Mouse (Mus musculus): ENCODE measurements around the gene Rnf41. TPM values are rescaled to one million over a fixed set of nuclear protein-coding genes. Genes with fewer than 3 reads are reported as not detected.

The Rnf41 gene
- polyA plus RNA-seq, 1 experiment = 24.1 TPM

DNA sequence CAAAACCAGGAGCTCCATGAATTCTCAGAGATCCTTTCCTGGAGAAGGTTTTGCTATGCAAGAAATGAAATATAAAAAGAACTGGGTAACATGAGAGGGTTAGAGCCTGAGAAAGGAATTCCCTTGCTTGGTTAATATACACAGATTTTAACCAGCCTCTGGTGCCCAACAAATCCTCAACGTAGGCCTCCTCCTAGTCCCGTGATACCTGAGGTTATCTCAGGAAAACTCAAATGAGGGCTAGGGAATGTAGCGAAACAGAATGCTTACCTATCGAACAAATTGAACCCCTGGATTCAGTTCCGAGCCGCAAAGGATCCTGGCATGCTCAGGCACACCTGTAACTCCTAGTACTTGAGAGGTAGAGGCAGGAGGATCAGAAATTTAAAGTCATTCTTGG is 46.2 kb downstream of the Rnf41 start:
- no peaks in the 10 kb centered on the region for H3K36me3 ChIP-seq (ENCODE audit: control insufficient read depth, insufficient read depth, low read length)
- 96% methylated on average over 6 of the region's 6 CpGs for WGBS
- no peak overlapping the region for H3K4me3 ChIP-seq (ENCODE audit: extremely low read depth, insufficient read depth, insufficient read length)
- H3K27me3 ChIP-seq (ENCODE audit: control insufficient read depth, insufficient read depth, low read length) = no peaks in the 10 kb centered on the region
- peaks cover 6% of the 10 kb centered on the region; the same call in 1 of the 2 replicates for H3K4me1 ChIP-seq (ENCODE audit: control insufficient read depth, insufficient read depth, insufficient read length)
- no peak for TF ChIP-seq CTCF (IDR thresholded peaks at IDR 0.05; ENCODE audit: extremely low read depth, insufficient read depth, insufficient read length, insufficient replicate concordance)
- TF ChIP-seq POLR2A (IDR thresholded peaks at IDR 0.05; ENCODE audit: low read depth, low read length) = no peak
- no peak overlapping the region for H3K27ac ChIP-seq (ENCODE audit: insufficient read depth, low read length)
- no peak for DNase-seq (ENCODE audit: low read depth in 1 of 2, low spot score in 2 of 2)

DNA sequence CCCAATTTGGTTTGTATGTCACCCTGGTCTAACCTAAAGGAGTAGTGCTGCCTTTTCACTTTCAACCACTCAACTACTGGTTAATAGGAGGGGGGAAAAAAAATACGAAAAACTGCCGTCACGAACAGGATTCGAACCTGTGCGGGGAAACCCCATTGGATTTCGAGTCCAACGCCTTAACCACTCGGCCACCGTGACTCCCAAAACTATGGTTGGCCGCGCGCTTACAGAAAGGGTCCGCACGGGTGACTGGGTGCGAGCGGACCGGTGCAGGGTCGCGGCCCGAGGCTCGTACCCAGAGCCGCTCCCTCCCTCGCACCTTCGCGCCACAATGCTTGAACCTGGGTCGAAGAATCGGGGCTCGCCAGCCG is 46.9 kb downstream of the Rnf41 start:
- H3K27me3 ChIP-seq (ENCODE audit: control insufficient read depth, insufficient read depth, low read length) = no peaks in the 10 kb centered on the region
- peak in 1 of 2 experiments; percentile 63 for DNase-seq (ENCODE audit: low read depth in 1 of 2, low spot score in 2 of 2)
- peaks cover 6% of the 10 kb centered on the region; the same call in 1 of the 2 replicates for H3K4me1 ChIP-seq (ENCODE audit: control insufficient read depth, insufficient read depth, insufficient read length)
- WGBS = under 1% methylated on average over 29 of the region's 29 CpGs
- no peak for TF ChIP-seq CTCF (IDR thresholded peaks at IDR 0.05; ENCODE audit: extremely low read depth, insufficient read depth, insufficient read length, insufficient replicate concordance)
- no peak for TF ChIP-seq POLR2A (IDR thresholded peaks at IDR 0.05; ENCODE audit: low read depth, low read length)
- peak overlapping the region; percentile 91 for H3K27ac ChIP-seq (ENCODE audit: insufficient read depth, low read length)
- H3K4me3 ChIP-seq (ENCODE audit: extremely low read depth, insufficient read depth, insufficient read length) = peak overlapping the region; percentile 99
- peaks cover 3% of the 10 kb centered on the region for H3K36me3 ChIP-seq (ENCODE audit: control insufficient read depth, insufficient read depth, low read length)

DNA sequence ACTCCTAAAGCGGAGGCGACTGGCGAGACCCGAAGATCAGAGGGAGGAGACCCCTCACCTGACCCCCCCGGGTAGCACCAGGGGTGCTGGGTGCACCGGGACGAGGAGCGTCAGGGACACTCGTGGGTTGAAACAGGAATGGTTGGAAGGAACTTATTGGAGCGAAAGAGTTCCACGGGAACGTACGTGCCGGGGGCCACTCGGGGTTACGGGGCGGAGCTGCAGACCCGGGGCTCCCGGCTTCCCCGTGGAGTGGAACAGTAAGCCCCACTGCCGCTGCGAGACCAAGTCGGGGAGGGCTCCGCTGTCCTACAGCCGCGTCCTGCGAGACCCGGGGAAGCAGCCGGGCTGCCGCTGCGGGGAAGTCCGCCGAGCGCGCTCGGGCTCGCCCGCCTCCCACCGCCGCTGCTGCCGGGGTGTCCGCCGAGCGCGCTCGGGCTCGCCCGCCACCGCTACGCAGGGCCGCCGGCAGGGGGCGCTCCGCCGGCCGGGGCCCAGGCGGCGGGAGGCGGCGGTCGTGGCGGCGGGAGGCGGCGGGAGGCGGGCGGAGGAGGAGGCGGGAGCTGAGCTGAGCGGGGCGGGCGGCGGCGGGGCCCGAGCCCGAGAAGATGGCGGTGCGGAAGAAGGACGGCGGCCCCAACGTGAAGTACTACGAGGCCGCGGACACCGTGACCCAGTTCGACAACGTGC is 47.4 kb downstream of the Rnf41 start, which contains the start of gene Smarcc2:
Gene Smarcc2, plus strand, starts transcription at position 530 of the 690 bp plus-strand sequence.
- Histone ChIP-seq H3K27ac (ENCODE audit: insufficient read depth, low read length) (peak within 1 kb of the TSS; percentile 96), H3K36me3 (ENCODE audit: control insufficient read depth, insufficient read depth, low read length) (peaks cover 5% of the 10 kb centered on the region), H3K4me3 (ENCODE audit: extremely low read depth, insufficient read depth, insufficient read length) (peak within 1 kb of the TSS; percentile 99), H3K4me1 (ENCODE audit: control insufficient read depth, insufficient read depth, insufficient read length) (peaks cover 6% of the 10 kb centered on the region; the same call in 1 of the 2 replicates), H3K27me3 (ENCODE audit: control insufficient read depth, insufficient read depth, low read length) (no peaks in the 10 kb centered on the region)
- peak in 1 of 2 experiments; percentile 83 for DNase-seq (ENCODE audit: low read depth in 1 of 2, low spot score in 2 of 2)
- WGBS = 3% methylated on average over 71 of the region's 86 CpGs
- TF ChIP-seq CTCF (IDR thresholded peaks at IDR 0.05; ENCODE audit: extremely low read depth, insufficient read depth, insufficient read length, insufficient replicate concordance) = peak; percentile 37; the same call in 1 of the 2 replicates
- TF ChIP-seq POLR2A (IDR thresholded peaks at IDR 0.05; ENCODE audit: low read depth, low read length) = peak; percentile 52; the same call in 1 of the 2 replicates

DNA sequence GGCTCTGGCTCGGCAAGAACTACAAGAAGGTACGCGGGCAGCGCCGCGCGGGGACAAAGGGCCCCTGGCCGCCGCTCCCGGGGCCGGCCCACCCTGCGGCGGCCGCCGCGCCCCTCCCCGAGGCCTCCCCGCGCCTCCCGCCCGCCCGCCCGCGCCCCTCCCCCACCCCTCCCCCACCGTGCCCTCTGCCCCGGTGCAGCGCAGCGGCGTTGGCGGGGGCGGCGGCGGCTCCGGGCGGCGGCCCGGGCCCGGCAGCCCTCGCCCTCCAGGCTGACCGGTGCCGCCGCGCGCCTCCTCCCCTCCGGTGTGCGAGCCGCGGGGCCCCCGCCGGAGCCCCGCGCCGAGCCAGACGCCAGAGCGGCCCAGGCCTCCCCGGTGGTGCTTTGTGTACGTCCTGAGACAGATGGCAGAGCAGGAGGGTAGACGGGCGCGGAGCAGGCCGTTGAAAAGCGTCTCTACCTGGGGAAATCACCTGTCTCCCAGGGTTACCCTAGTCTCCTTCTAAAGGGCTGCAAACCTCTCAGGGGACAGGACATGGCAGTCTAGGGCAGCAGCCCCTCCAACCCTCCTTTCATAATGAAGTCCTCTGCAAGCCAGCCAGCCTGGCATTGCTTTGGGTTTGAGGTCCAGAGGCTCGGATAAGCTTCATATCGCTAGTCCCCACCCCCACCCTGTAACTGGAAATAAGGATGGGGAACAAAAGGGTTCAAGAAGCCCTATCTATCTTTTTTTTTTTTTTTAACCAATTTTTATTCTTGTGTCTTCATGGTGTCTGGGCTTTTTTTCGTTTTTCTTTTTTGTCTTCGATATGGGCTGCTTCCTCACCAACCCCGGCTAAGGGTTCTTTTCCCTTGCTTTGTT is 48.2 kb downstream of the Rnf41 start:
- Histone ChIP-seq H3K36me3 (ENCODE audit: control insufficient read depth, insufficient read depth, low read length) (peaks cover 8% of the 10 kb centered on the region), H3K27me3 (ENCODE audit: control insufficient read depth, insufficient read depth, low read length) (no peaks in the 10 kb centered on the region), H3K27ac (ENCODE audit: insufficient read depth, low read length) (peak overlapping the region; percentile 96), H3K4me1 (ENCODE audit: control insufficient read depth, insufficient read depth, insufficient read length) (peaks cover 6% of the 10 kb centered on the region; the same call in 1 of the 2 replicates), H3K4me3 (ENCODE audit: extremely low read depth, insufficient read depth, insufficient read length) (peak overlapping the region; percentile 99)
- DNase-seq (ENCODE audit: low read depth in 1 of 2, low spot score in 2 of 2) = peak in 1 of 2 experiments; percentile 33
- WGBS = 1% methylated on average over 35 of the region's 67 CpGs
- TF ChIP-seq POLR2A (IDR thresholded peaks at IDR 0.05; ENCODE audit: low read depth, low read length) (no peak), CTCF (IDR thresholded peaks at IDR 0.05; ENCODE audit: extremely low read depth, insufficient read depth, insufficient read length, insufficient replicate concordance) (no peak)

DNA sequence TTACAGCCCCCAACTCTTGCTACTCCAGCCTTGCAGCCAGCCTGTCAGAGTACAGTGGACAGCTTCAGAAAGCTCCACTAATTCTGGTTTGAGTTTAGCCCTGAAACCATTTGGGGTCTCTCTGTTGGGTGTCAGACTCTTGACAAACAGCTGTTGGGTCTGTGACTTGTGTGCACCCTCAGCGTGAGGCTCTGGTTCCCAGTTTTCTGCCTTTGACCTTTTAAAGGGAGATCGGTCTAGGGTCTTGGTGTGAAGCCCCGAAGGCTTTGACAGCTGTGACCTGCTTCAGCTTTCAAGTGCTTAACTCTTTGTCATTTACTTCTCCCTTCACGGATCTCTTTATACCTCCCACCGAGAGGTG is 48.8 kb downstream of the Rnf41 start:
- 10% methylated on average over 5 of the region's 5 CpGs for WGBS
- no peak overlapping the region for H3K27ac ChIP-seq (ENCODE audit: insufficient read depth, low read length)
- TF ChIP-seq POLR2A (IDR thresholded peaks at IDR 0.05; ENCODE audit: low read depth, low read length) (no peak), CTCF (IDR thresholded peaks at IDR 0.05; ENCODE audit: extremely low read depth, insufficient read depth, insufficient read length, insufficient replicate concordance) (no peak)

DNA sequence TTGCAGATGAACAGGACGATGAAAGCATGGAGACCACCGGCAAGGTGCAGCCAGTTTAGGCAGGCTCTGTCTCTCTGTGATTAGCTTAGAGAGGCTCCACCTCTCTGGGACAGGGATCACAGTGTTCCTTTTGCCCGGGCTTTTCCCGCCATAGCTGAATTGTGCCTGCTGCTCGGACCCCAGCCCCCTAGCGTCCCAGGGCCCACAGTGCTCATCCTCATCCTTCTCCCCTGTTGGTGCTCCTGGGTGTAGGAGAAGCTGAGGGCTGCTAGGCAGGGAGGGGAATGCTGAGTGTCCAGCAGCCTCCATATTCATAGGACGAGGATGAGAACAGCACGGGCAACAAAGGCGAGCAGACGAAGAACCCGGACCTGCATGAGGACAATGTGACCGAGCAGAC is 62.9 kb downstream of the Rnf41 start:
- 95% methylated on average over 12 of the region's 12 CpGs for WGBS
- Histone ChIP-seq H3K4me3 (ENCODE audit: extremely low read depth, insufficient read depth, insufficient read length) (no peak overlapping the region), H3K36me3 (ENCODE audit: control insufficient read depth, insufficient read depth, low read length) (peaks cover 35% of the 10 kb centered on the region), H3K27me3 (ENCODE audit: control insufficient read depth, insufficient read depth, low read length) (no peaks in the 10 kb centered on the region), H3K4me1 (ENCODE audit: control insufficient read depth, insufficient read depth, insufficient read length) (no peaks in the 10 kb centered on the region), H3K27ac (ENCODE audit: insufficient read depth, low read length) (no peak overlapping the region)
- TF ChIP-seq POLR2A (IDR thresholded peaks at IDR 0.05; ENCODE audit: low read depth, low read length) = no peak
- TF ChIP-seq CTCF (IDR thresholded peaks at IDR 0.05; ENCODE audit: extremely low read depth, insufficient read depth, insufficient read length, insufficient replicate concordance) = no peak
- no peak for DNase-seq (ENCODE audit: low read depth in 1 of 2, low spot score in 2 of 2)

More for the DNA sequence above, 48.8 kb downstream of the Rnf41 start:
- no peaks in the 10 kb centered on the region for H3K27me3 ChIP-seq (ENCODE audit: control insufficient read depth, insufficient read depth, low read length)
- H3K4me1 ChIP-seq (ENCODE audit: control insufficient read depth, insufficient read depth, insufficient read length) = peaks cover 6% of the 10 kb centered on the region; the same call in 1 of the 2 replicates
- peaks cover 13% of the 10 kb centered on the region for H3K36me3 ChIP-seq (ENCODE audit: control insufficient read depth, insufficient read depth, low read length)
- peak overlapping the region; percentile 84; the same call in 1 of the 2 replicates for H3K4me3 ChIP-seq (ENCODE audit: extremely low read depth, insufficient read depth, insufficient read length)
- no peak for DNase-seq (ENCODE audit: low read depth in 1 of 2, low spot score in 2 of 2)

Measured in spleen, adult 2 months (tissue).